Mouse (Mus musculus) adrenal gland, adult (tissue): ENCODE measurements at regions not wholly inside any gene's neighbourhood (a gene's known extent, or its start where the extent isn't known, plus 50 kb on each side); places are given as distances from the start of the nearest gene placed in this dataset.
A peak's percentile ranks its signal among the peaks of the same experiment; 100 is the strongest.

Experiments
- DNase-seq, 2 experiments: peaks; one replicate each; pipeline ENCODE4 v3.0.0; 2022 to 2023; ENCODE audit warnings: low spot score in 1 of 2; ENCODE audit not compliant: inconsistent age in 2 of 2

GRCm38 (mm10) chr16:76603431-76603830 is 229.8 kb upstream of the Nrip1 start:
- DNase-seq = no peak

- no peak for DNase-seq
Observed at GRCm38 (mm10) chr16:76600131-76600530, 226.5 kb upstream of the Nrip1 start.

- peak in 1 of 2 experiments; percentile 13 for DNase-seq
Observed at GRCm38 (mm10) chr16:76591956-76592768, 218.5 kb upstream of the Nrip1 start.

GRCm38 (mm10) chr16:76589791-76590190 is 216.2 kb upstream of the Nrip1 start:
- no peak for DNase-seq

- DNase-seq = peak in 1 of 2 experiments; percentile 38
Observed at GRCm38 (mm10) chr16:76577206-76577605, 203.6 kb upstream of the Nrip1 start.

GRCm38 (mm10) chr16:76575281-76575680 is 201.7 kb upstream of the Nrip1 start:
- DNase-seq = no peak

GRCm38 (mm10) chr16:76566220-76566619 is 192.6 kb upstream of the Nrip1 start:
- peak in 1 of 2 experiments; percentile 25 for DNase-seq

GRCm38 (mm10) chr16:76554846-76555245 is 181.2 kb upstream of the Nrip1 start:
- DNase-seq = no peak

- no peak for DNase-seq
Observed at GRCm38 (mm10) chr16:76549628-76550027, 176.0 kb upstream of the Nrip1 start.

- no peak for DNase-seq
Observed at GRCm38 (mm10) chr16:76547087-76547486, 173.5 kb upstream of the Nrip1 start.

GRCm38 (mm10) chr16:76546632-76547031 is 173.0 kb upstream of the Nrip1 start:
- DNase-seq = no peak

GRCm38 (mm10) chr16:76545942-76546341 is 172.3 kb upstream of the Nrip1 start:
- DNase-seq = no peak

GRCm38 (mm10) chr16:76544972-76545371 is 171.3 kb upstream of the Nrip1 start:
- DNase-seq = no peak

- DNase-seq = no peak
Observed at GRCm38 (mm10) chr16:76540964-76541363, 167.3 kb upstream of the Nrip1 start.

GRCm38 (mm10) chr16:76540328-76540923 is 166.8 kb upstream of the Nrip1 start:
- DNase-seq = no peak

GRCm38 (mm10) chr16:76539669-76540068 is 166.0 kb upstream of the Nrip1 start:
- DNase-seq = peak in 1 of 2 experiments; percentile 54

GRCm38 (mm10) chr16:76537871-76538270 is 164.2 kb upstream of the Nrip1 start:
- DNase-seq = no peak

GRCm38 (mm10) chr16:76532928-76533217 is 159.2 kb upstream of the Nrip1 start:
- DNase-seq = no peak

- DNase-seq = peak; percentile 56 to 72
Observed at GRCm38 (mm10) chr16:76532142-76532927, 158.7 kb upstream of the Nrip1 start.

- DNase-seq = peak in 1 of 2 experiments; percentile 40
Observed at GRCm38 (mm10) chr16:76530886-76531285, 157.3 kb upstream of the Nrip1 start.

GRCm38 (mm10) chr16:76529613-76530012 is 156.0 kb upstream of the Nrip1 start:
- DNase-seq = no peak
